ENCODE assay signal across 8 mouse cellular contexts in the genomic region with DNA sequence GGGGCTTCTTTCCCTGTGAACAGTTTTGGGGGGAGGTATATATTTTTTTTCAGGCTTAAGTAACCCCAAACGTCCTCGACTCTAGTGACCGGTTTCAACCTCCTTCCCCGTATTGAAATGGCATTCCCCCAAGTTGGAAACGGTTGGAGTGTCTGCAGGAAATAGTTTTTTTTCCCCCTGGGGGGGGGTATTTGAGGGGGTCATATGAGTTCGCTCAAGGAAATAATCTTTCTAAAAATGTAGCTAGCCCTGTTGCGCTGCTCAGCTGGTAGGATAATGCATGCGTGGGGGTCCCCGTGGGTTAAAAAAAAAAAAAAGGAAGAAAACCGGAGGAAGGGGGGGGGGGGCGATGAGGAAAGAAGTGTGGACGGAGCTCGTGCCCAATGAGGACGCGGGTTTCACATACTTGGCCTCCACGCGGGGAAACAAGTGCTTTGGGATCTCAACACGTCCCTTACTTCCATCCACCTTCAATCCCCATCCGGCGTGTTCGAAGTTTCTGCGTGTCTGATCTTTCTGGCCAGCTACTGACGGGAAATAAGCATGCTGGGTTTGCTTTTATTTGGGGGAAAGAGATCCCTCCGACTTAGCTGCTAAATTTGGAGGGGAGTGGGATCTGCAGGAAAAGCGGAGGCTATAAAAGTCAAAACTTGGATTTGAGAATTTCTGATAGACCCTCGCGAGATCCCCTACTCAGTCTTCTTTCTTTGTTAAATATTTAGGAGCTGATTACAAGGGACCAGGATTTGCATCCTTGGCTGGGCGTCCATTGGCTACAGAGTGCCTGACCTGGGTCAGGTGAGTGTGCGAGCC. TPM values are rescaled to one million over a fixed set of nuclear protein-coding genes. Genes with fewer than 3 reads are reported as not detected.
DNase-seq lines count a peak whose midpoint lies in the region; ATAC-seq and TF ChIP-seq lines count a peak whose summit lies in the region.

No protein-coding gene starts in this region.

- peak overlapping the region; percentile 84 for H3K9ac ChIP-seq in MEL (ENCODE audit: control insufficient read depth, low read depth, low read length, poor library complexity, severe bottlenecking)
- peak overlapping the region; percentile 74 for H3K9ac ChIP-seq in hindbrain, embryonic 16.5 days (ENCODE audit: low read depth, low read length)

- DNase-seq in adrenal gland, postnatal 10 days: peak; percentile 47
- no peak for DNase-seq in adrenal gland, postnatal 4 days (ENCODE audit: low spot score in 2 of 2)
- peak; percentile 56 for DNase-seq in MEL (ENCODE audit: low read depth, low spot score)
- no peak for DNase-seq in forebrain, embryonic 10.5 days (ENCODE audit: extremely low spot score, low spot score)
- DNase-seq in lung, postnatal 14 days: peak; percentile 16
- DNase-seq in left cerebral cortex, adult 8-10 months (ENCODE audit: low spot score in 2 of 2): no peak

- TF ChIP-seq CTCF in MEL (IDR thresholded peaks at IDR 0.05 in 2 of 3, conservative IDR thresholded peaks at IDR 0.05 in 1 of 3; ENCODE audit: control insufficient read depth in 1 of 3, insufficient read depth in 1 of 3, low read depth in 2 of 3, low read length in 3 of 3, poor library complexity in 1 of 3, severe bottlenecking in 1 of 3): no peak
- TF ChIP-seq CTCF in small intestine, adult 2 months (IDR thresholded peaks at IDR 0.05; ENCODE audit: extremely low read depth, insufficient read length, insufficient replicate concordance, low read depth, low read length): no peak

- H3K79me2 ChIP-seq in MEL (ENCODE audit: control insufficient read depth, insufficient read depth, low read length, poor library complexity): peaks cover 13% of the 10 kb centered on the region; the same call in 1 of the 2 replicates

- no peak for ATAC-seq in hindbrain, embryonic 16.5 days

- TF ChIP-seq RAD21 in MEL (IDR thresholded peaks at IDR 0.05; ENCODE audit: low read depth, low read length): no peak

- no peak for TF ChIP-seq POLR2A in MEL (IDR thresholded peaks at IDR 0.05; ENCODE audit: control insufficient read depth in 1 of 2, insufficient read depth in 1 of 2, low read depth in 1 of 2, low read length in 2 of 2, poor library complexity in 1 of 2)
- no peak for TF ChIP-seq POLR2A in small intestine, adult 2 months (IDR thresholded peaks at IDR 0.05; ENCODE audit: low read depth, low read length)

- peaks cover 0 to 8% of the 10 kb centered on the region in 2 experiments; a peak in 2 of 4 replicates for H3K4me1 ChIP-seq in MEL (ENCODE audit: control insufficient read depth in 1 of 2, insufficient read depth in 2 of 2, low read length in 2 of 2)
- peaks cover 46% of the 10 kb centered on the region for H3K4me1 ChIP-seq in forebrain, embryonic 10.5 days
- H3K4me1 ChIP-seq in hindbrain, embryonic 16.5 days (ENCODE audit: control insufficient read depth, insufficient read depth, low read depth, low read length): peaks cover 7% of the 10 kb centered on the region
- no peaks in the 10 kb centered on the region; the same call in 1 of the 2 replicates for H3K4me1 ChIP-seq in small intestine, adult 2 months (ENCODE audit: control insufficient read depth, insufficient read depth, insufficient read length, low read length)

- peak overlapping the region; percentile 60 for H3K27ac ChIP-seq in MEL (ENCODE audit: control insufficient read depth, low read depth, low read length)
- peak overlapping the region; percentile 87 for H3K27ac ChIP-seq in forebrain, embryonic 10.5 days
- no peak overlapping the region for H3K27ac ChIP-seq in hindbrain, embryonic 16.5 days (ENCODE audit: low read depth, low read length)
- H3K27ac ChIP-seq in small intestine, adult 2 months (ENCODE audit: insufficient read depth, low read depth, low read length): peak overlapping the region; percentile 46

- H3K9me3 ChIP-seq in MEL (replicated peaks; ENCODE audit: insufficient read depth, low read length): no peaks in the 10 kb centered on the region
- H3K9me3 ChIP-seq in forebrain, embryonic 10.5 days: no peaks in the 10 kb centered on the region
- no peaks in the 10 kb centered on the region for H3K9me3 ChIP-seq in hindbrain, embryonic 16.5 days (ENCODE audit: control insufficient read depth, low read length)

- no peak for TF ChIP-seq EP300 in MEL (IDR thresholded peaks at IDR 0.05; ENCODE audit: low read depth in 1 of 2, low read length in 2 of 2)

- H3K4me3 ChIP-seq in MEL (ENCODE audit: control insufficient read depth in 1 of 2, insufficient read depth in 1 of 2, low read depth in 2 of 2, low read length in 2 of 2): peak overlapping the region; percentile 66 to 89
- H3K4me3 ChIP-seq in forebrain, embryonic 10.5 days: peak overlapping the region; percentile 69
- H3K4me3 ChIP-seq in hindbrain, embryonic 16.5 days (ENCODE audit: low read length): peak overlapping the region; percentile 80
- peak overlapping the region; percentile 81 for H3K4me3 ChIP-seq in small intestine, adult 2 months (ENCODE audit: low read depth, low read length)

- peaks cover 0 to 16% of the 10 kb centered on the region in 2 experiments; a peak in 2 of 4 replicates for H3K36me3 ChIP-seq in MEL (ENCODE audit: control insufficient read depth in 1 of 2, insufficient read depth in 2 of 2, low read length in 2 of 2)
- peaks cover 16% of the 10 kb centered on the region for H3K36me3 ChIP-seq in forebrain, embryonic 10.5 days (replicated peaks)
- no peaks in the 10 kb centered on the region for H3K36me3 ChIP-seq in hindbrain, embryonic 16.5 days (ENCODE audit: control insufficient read depth, insufficient read depth, low read length)
- 0 out of 2 replicates have a peak, but pooled peaks cover 1% of the 10 kb centered on the region for H3K36me3 ChIP-seq in small intestine, adult 2 months (ENCODE audit: control insufficient read depth, insufficient read depth, low read length)

- under 1% methylated on average over 28 of the region's 29 CpGs for WGBS in forebrain, embryonic 10.5 days
- WGBS in hindbrain, embryonic 16.5 days: under 1% methylated on average over 28 of the region's 29 CpGs
- WGBS in small intestine, adult 2 months: 8% methylated on average over 29 of the region's 29 CpGs

- H3K27me3 ChIP-seq in MEL (ENCODE audit: control insufficient read depth in 1 of 2, insufficient read depth in 2 of 2, low read length in 2 of 2): no peaks in the 10 kb centered on the region
- peaks cover 14% of the 10 kb centered on the region; the same call in 1 of the 2 replicates for H3K27me3 ChIP-seq in forebrain, embryonic 10.5 days (ENCODE audit: poor library complexity, severe bottlenecking)
- H3K27me3 ChIP-seq in hindbrain, embryonic 16.5 days (replicated peaks; ENCODE audit: control insufficient read depth, insufficient read depth, low read length): no peaks in the 10 kb centered on the region
- no peaks in the 10 kb centered on the region for H3K27me3 ChIP-seq in small intestine, adult 2 months (ENCODE audit: control insufficient read depth, insufficient read depth, low read length)

- H3K4me2 ChIP-seq in hindbrain, embryonic 16.5 days (ENCODE audit: low read length): peak overlapping the region; percentile 97

TF ChIP-seq in MEL, 35 proteins besides CTCF, POLR2A, EP300 and RAD21:
- TF ChIP-seq KAT2A (conservative IDR thresholded peaks at IDR 0.05; ENCODE audit: low read depth, low read length): no peak; the same call in 1 of the 2 replicates
- TF ChIP-seq ETS1 (IDR thresholded peaks at IDR 0.05; ENCODE audit: low read depth, low read length): 0 out of 2 replicates have a peak, but pooled peaks have one; percentile 11
- TF ChIP-seq CHD2 (IDR thresholded peaks at IDR 0.05; ENCODE audit: low read length): peak; percentile 26; the same call in 1 of the 2 replicates
- no peak for TF ChIP-seq POLR2AphosphoS5 (IDR thresholded peaks at IDR 0.05; ENCODE audit: borderline replicate concordance, low read depth, low read length)
- TF ChIP-seq ELF1 (IDR thresholded peaks at IDR 0.05; ENCODE audit: low read depth, low read length): no peak
- peak; percentile 56; the same call in 1 of the 2 replicates for TF ChIP-seq CHD1 (IDR thresholded peaks at IDR 0.05; ENCODE audit: low read depth, low read length)
- TF ChIP-seq ZNF384 (IDR thresholded peaks at IDR 0.05; ENCODE audit: low read depth, low read length): peak; percentile 83
- TF ChIP-seq MYB (IDR thresholded peaks at IDR 0.05; ENCODE audit: low read depth, low read length): no peak
- no peak for TF ChIP-seq HCFC1 (IDR thresholded peaks at IDR 0.05; ENCODE audit: low read depth, low read length)
- no peak for TF ChIP-seq USF1 (IDR thresholded peaks at IDR 0.05; ENCODE audit: low read depth, low read length)

RNA-seq across cellular contexts. Expression of gene Itpr1, which starts 0.8 kb away (rescaled TPM):
- 100 to 1,000 TPM; 100 to 111 TPM for total RNA-seq in adrenal gland, postnatal 10 days (2021)
- 100 to 1,000 TPM; 106 to 129 TPM for total RNA-seq in adrenal gland, postnatal 4 days (2021)
- 12.2 and 15.6 TPM in 2 replicates for total RNA-seq in MEL (2012; rRNA removed)
- polyA plus RNA-seq in MEL (2012; ENCODE audit: insufficient read depth in 1 of 2, insufficient read length in 2 of 2, low read depth in 1 of 2, low replicate concordance in 2 of 2, missing spikeins in 1 of 2): 10 to 100 TPM in 1 of 2 experiments, not detected in 1; 19.0 TPM
- 11.6 and 11.9 TPM in 2 replicates for polyA plus RNA-seq in forebrain, embryonic 10.5 days (2016; fragmentation: Nextera tagmentation; extraction: Ambion mirVana)
- 5.4 and 5.6 TPM in 2 replicates for polyA plus RNA-seq in hindbrain, embryonic 16.5 days (2015; fragmentation: Nextera tagmentation; extraction: Ambion mirVana)
- 4.4 and 4.7 TPM in 2 replicates for polyA plus RNA-seq in small intestine, adult 2 months (2012; rRNA removed)
- total RNA-seq in left cerebral cortex, adult 8-10 months (2022): 100 to 1,000 TPM; 444 to 572 (median 514) TPM

RNA-seq across cellular contexts. Expression of gene Sumf1, which starts 28.3 kb away (rescaled TPM):
- 10 to 100 TPM; 25.9 to 27.6 TPM for total RNA-seq in adrenal gland, postnatal 10 days (2021)
- total RNA-seq in adrenal gland, postnatal 4 days (2021): 10 to 100 TPM; 34.7 to 39.2 TPM
- 7.9 and 9.4 TPM in 2 replicates for total RNA-seq in MEL (2012; rRNA removed)
- polyA plus RNA-seq in MEL (2012; ENCODE audit: insufficient read depth in 1 of 2, insufficient read length in 2 of 2, low read depth in 1 of 2, low replicate concordance in 2 of 2, missing spikeins in 1 of 2): 10 to 100 TPM in 1 of 2 experiments, not detected in 1; 11.2 TPM
- polyA plus RNA-seq in forebrain, embryonic 10.5 days (2016; fragmentation: Nextera tagmentation; extraction: Ambion mirVana): 12.8 and 13.0 TPM in 2 replicates
- 12.7 and 13.8 TPM in 2 replicates for polyA plus RNA-seq in hindbrain, embryonic 16.5 days (2015; fragmentation: Nextera tagmentation; extraction: Ambion mirVana)
- 24.7 and 36.2 TPM in 2 replicates for polyA plus RNA-seq in small intestine, adult 2 months (2012; rRNA removed)
- total RNA-seq in left cerebral cortex, adult 8-10 months (2022): 10 to 100 TPM; 23.3 to 26.6 (median 24.4) TPM

Comparison
In these comparisons a context has a peak if more than half of its experiments do, and no peak if none do; other contexts are left out.
1. DNase-seq: peak in adrenal gland, postnatal 10 days (single experiment), MEL (single experiment) and lung, postnatal 14 days (single experiment); none in adrenal gland, postnatal 4 days (0 of 2), forebrain, embryonic 10.5 days (single experiment) and left cerebral cortex, adult 8-10 months (0 of 2).
2. Peak in every context shown above with its lines, with median percentiles within 50 percentile points of each other: H3K4me3 ChIP-seq.